Mouse (Mus musculus) brain, adult 2 months (tissue): ENCODE results near the gene Bcl11b.

Experiments
- DNase-seq: peaks from one replicate; pipeline ENCODE4 v3.0.0; 2011; ENCODE audit warnings: low read depth, low spot score

Bcl11b gene

DNA sequence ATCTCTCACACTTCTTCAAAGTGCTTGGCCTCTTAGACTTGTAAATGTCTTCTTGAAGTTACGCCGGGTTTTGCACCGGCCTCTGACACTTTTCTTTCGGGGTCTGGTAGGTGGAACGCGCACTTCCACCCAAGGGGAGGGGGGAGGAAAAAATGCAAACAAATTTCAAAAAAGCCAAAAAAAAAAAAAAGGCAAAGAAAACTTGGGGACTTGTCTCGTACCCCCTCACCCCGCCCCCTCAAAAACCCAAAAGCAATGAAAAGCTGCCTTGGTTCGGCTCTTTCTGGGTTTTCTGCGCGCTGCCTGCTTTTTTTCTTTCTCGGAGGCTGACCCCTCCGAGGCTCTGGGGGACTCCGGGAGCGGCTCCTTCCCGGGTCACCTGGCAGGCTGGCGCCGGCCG lies at the start of gene Bcl11b:
Gene Bcl11b, minus strand, starts transcription at position 120 of the 400 bp plus-strand sequence.
- DNase-seq = no peak

DNA sequence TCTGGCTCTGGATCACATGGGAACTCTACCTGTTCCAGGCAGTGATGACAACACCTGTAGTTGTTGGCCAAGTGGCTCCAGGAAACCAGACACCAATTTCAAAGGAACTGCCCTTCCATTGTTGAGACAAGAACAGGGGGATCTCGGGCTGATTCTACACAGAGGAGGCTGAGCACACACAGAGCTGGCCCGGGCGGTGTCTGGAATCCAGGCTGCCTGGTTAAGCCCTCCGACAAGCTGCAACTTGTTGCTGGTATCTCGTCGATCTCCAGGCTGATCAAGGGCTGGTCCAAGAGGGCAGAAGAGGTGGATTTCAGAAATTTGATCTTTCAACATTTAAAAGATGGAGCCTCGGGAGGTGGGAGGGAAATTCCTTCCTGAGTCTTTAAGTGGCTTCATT lies 47.6 kb upstream of the Bcl11b start:
- DNase-seq = no peak

DNA sequence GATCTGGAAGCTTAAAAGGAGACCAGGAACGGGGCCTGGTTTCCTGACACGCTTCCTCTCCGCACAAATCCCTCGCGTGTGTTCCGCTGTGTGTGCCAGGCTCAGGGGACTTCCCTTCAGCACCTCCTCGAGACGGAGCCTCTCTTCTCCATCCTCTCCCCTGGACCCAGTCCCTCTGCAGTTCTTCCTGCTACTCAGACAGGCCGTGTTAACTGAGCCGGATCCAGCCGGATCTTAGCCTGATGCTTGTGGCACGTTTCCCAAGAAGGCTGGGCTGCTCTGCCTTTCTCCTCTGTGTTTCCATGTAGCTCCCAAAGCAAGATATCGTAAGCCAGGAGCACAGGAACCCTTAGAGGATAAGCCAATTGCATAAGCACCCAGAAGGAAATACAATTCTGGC lies 46.2 kb upstream of the Bcl11b start:
- DNase-seq = peak; percentile 59

- DNase-seq = no peak
These were observed 38.8 kb upstream of the Bcl11b start for GRCm38 (mm10) chr12:108042239-108042571.

GRCm38 (mm10) chr12:108041571-108042238 lies 38.3 kb upstream of the Bcl11b start:
- peak; percentile 91 for DNase-seq

- no peak for DNase-seq
These were observed 34.0 kb upstream of the Bcl11b start for GRCm38 (mm10) chr12:108037446-108037845.

DNA sequence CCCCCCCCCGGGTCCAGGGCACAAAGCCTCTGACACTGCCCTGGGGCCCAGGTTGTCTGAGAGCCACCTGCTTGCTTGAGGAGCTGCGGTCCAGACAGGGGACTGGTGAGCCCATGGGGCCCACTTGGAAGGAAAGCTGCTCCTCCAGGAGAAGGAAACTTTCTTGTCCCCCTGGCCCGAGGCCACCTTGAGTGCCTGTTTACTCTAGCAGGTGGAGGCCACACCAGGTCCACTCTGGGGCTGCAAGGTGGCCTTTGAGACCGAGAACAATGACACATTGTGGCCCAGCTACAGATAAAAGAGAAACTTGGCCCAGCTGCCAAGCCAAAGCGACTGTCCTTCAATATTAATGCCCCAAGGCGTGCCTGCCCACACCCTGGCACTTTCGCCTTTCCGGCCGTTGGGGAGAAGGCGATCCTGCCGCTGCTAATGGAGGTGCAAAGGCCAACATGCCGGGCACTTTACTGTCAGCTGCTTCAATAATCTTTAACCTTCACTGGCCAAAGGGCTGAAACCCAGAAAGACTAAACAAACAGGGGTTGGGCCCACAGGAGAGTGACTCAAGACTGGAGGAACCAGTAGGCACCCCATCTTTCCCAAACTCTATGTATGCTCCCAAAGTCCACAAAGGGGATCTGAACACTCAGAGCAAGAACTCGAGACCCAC lies 32.1 kb upstream of the Bcl11b start:
- no peak for DNase-seq

- DNase-seq = no peak
These were observed 19.6 kb upstream of the Bcl11b start for GRCm38 (mm10) chr12:108022835-108023615.

DNA sequence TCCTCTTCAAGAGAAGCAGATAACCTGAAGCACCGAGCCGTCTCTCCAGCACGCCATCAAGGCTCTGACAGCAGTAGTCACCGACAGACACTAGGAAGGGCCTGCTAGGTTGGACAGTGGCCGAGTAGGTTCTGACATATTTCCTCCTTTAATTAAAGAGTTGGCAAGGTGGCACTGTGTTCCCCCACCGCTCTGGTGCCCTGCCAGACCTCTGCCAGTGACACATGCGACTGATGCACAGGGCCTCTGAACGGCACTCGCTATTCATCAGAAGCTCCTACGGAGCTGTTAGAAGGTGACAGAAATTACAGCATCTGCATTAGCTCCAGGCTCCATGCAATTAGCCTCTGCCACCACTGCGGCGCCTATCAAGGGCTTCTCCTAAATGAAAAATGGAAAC lies 8.6 kb upstream of the Bcl11b start:
- peak; percentile 72 for DNase-seq

- DNase-seq = no peak
These were observed 6.9 kb upstream of the Bcl11b start for GRCm38 (mm10) chr12:108010346-108010745.

- peak; percentile 86 for DNase-seq
These were observed 5.8 kb upstream of the Bcl11b start for GRCm38 (mm10) chr12:108009156-108009555.

- DNase-seq = peak; percentile 88
These were observed 2.6 kb upstream of the Bcl11b start for GRCm38 (mm10) chr12:108005816-108006626.

GRCm38 (mm10) chr12:108005488-108005800 lies 2.0 kb upstream of the Bcl11b start:
- DNase-seq = no peak

DNA sequence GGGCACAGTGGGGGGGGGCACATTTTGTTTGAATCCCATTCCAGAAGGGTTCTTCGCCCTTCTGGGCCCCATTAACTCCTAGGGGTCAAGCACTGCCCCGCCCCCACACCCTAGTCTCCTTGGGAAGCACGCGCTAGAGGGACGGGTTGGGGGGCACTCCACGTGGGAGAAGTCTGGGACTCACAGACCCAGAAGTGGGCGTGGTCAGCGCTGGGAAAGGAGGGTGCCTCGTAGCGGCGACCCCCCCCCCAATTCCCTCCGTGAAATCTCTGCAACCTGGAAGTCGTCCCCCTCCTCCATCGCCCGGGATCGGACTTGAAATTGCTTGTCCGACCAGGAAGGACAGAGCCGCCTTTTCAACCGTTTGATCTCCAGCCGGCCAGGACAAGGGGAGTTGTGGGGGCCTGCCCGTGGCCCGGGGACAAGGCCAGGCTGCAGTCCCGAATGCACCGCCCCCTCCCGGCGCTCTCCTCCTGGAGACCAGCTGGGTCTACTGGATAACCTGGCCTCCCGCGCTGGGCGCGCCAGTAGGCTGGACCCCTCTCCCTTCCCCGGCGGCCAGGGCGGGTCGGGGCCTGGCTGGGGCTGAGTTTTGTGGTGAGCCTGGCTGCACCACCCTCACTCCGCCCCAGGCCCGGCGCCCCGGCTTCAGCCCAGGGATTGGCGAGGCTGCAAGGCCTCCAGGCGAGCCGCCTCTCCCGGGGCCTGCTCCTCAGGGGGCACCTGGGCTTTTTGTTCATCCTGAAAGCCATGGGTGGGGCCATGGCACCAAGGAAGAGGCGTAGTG lies 1.5 kb upstream of the Bcl11b start:
- DNase-seq = no peak

GRCm38 (mm10) chr12:108003928-108004327 lies 526 bp upstream of the Bcl11b start:
- peak; percentile 92 for DNase-seq

GRCm38 (mm10) chr12:108002436-108003189 lies 789 bp downstream of the Bcl11b start:
- DNase-seq = no peak

DNA sequence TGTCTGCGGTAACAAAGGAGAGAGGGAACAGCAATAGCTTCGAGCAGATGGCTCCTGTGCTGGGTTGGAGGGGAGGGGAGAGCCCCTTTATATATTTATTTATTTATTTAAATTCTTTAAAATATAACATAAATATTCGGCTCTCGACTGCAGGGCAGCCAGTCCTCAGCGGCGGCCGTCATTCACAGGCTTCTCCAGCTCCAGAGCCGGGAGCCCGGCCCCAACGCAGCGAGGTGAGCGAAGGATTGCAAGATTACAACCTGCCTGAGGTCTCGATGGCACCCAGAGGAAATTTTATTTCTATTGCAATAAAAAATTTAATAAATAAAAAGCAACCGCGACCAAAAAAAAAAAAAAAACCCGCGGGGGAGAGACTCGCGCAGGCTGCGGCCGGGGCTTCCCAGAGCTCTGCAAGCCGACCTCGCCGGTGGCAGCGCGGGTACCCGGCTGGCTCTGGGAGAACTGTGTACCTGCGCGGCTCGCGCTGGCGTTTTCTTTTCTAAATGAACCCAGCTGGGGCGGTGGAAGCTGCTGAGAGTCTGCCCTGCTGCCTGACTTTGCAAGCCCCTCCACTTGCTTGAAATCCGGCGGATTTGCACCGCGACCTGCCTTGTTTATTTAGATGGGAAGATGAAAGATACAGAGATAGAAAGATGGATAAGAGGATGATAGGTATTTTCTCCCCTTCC lies 1.6 kb downstream of the Bcl11b start:
- no peak for DNase-seq

DNA sequence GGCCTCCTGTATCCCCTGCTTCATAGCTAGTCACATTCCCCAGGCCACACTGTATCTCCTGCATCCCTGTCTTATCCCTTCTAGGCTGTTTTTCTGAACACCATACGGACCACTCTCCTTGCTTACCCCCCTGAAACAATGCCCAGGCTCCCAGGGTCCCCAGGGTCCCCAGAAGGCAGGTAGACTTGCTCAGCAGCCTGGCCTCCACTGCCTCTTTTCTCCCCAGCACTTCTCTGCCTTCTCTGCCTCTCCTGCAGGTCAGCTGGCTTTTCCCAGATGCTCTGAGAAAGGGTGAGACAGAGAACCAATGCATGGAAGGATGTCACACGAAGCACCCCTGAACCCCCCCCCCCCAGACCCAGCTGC lies 2.7 kb downstream of the Bcl11b start:
- DNase-seq = no peak

- no peak for DNase-seq
These were observed 3.4 kb downstream of the Bcl11b start for GRCm38 (mm10) chr12:107999751-108000714.
